Mouse (Mus musculus): ENCODE results near the gene Nsd1. TPM values are rescaled to one million over a fixed set of nuclear protein-coding genes. Genes with fewer than 3 reads are reported as not detected.

Gene Nsd1
- polyA plus RNA-seq, 1 experiment from 2014 or later = 57.3 TPM

DNA sequence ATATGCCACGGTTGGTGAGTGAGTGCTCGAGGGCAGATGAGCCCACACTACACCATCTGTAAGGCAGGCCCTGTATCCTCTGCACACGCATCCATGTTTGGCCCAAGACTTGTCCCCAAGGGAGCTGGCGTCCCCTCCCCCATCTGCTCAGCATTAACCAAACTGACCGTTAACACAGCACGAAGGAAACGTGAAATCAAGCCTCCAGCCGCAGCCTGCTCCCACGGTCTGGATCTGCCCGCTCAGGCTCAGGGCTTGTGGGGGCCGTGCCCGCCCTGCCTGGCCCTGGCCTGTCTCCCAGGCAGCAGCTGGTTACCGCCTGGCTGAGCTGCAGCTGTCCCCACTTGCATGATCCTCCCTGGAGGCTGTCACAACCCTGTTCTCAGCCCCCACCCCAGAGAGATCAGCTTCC lies 40.6 kb upstream of the Nsd1 start:
- Histone ChIP-seq H3K4me2 (ENCODE audit: low read length) (no peak overlapping the region), H3K4me3 (ENCODE audit: control insufficient read depth in 1 of 2, insufficient read depth in 1 of 2, low read depth in 1 of 2, low read length in 2 of 2) (no peak overlapping the region), H3K9ac (ENCODE audit: low read length) (no peak overlapping the region), H3K27me3 (ENCODE audit: control insufficient read depth, insufficient read depth, low read length) (no peaks in the 10 kb centered on the region), H3K9me3 (ENCODE audit: control insufficient read depth, low read length) (0 out of 2 replicates have a peak, but pooled peaks cover 3% of the 10 kb centered on the region), H3K4me1 (ENCODE audit: control insufficient read depth in 2 of 2, insufficient read depth in 2 of 2, low read length in 2 of 2) (peaks cover 8 to 12% of the 10 kb centered on the region in 2 experiments; a peak in 3 of 4 replicates), H3K27ac (replicated peaks in 1 of 2; ENCODE audit: control insufficient read depth in 1 of 2, insufficient read depth in 1 of 2, low read depth in 2 of 2, low read length in 2 of 2) (no peak overlapping the region), H3K36me3 (ENCODE audit: control insufficient read depth, insufficient read depth, low read length) (no peaks in the 10 kb centered on the region)
- 78% methylated on average over 13 of the region's 13 CpGs for WGBS
- peak; percentile 32; the same call in 1 of the 2 replicates for ATAC-seq (ENCODE audit: insufficient number of reproducible peaks, insufficient read depth, low FRiP score, low read depth)

GRCm38 (mm10) chr13:55171517-55172335 lies 37.9 kb upstream of the Nsd1 start:
- H3K27me3 ChIP-seq (ENCODE audit: control insufficient read depth, insufficient read depth, low read length) = no peaks in the 10 kb centered on the region
- ATAC-seq (ENCODE audit: insufficient number of reproducible peaks, insufficient read depth, low FRiP score, low read depth) = peak; percentile 11; the same call in 1 of the 2 replicates
- H3K4me1 ChIP-seq (ENCODE audit: control insufficient read depth in 2 of 2, insufficient read depth in 2 of 2, low read length in 2 of 2) = peaks cover 8 to 12% of the 10 kb centered on the region in 2 experiments; a peak in 3 of 4 replicates
- H3K4me2 ChIP-seq (ENCODE audit: low read length) = peak overlapping the region; percentile 56
- 0 out of 2 replicates have a peak, but pooled peaks cover 3% of the 10 kb centered on the region for H3K9me3 ChIP-seq (ENCODE audit: control insufficient read depth, low read length)
- no peaks in the 10 kb centered on the region for H3K36me3 ChIP-seq (ENCODE audit: control insufficient read depth, insufficient read depth, low read length)
- H3K27ac ChIP-seq (replicated peaks in 1 of 2; ENCODE audit: control insufficient read depth in 1 of 2, insufficient read depth in 1 of 2, low read depth in 2 of 2, low read length in 2 of 2) = peak overlapping the region; percentile 3 to 4; a peak in 2 of 4 replicates
- H3K4me3 ChIP-seq (ENCODE audit: control insufficient read depth in 1 of 2, insufficient read depth in 1 of 2, low read depth in 1 of 2, low read length in 2 of 2) = peak overlapping the region; percentile 4 to 9; a peak in 3 of 4 replicates
- WGBS = 14% methylated on average over 26 of the region's 26 CpGs
- H3K9ac ChIP-seq (ENCODE audit: low read length) = 0 out of 2 replicates have a peak overlapping the region, but pooled peaks have one; percentile 12

DNA sequence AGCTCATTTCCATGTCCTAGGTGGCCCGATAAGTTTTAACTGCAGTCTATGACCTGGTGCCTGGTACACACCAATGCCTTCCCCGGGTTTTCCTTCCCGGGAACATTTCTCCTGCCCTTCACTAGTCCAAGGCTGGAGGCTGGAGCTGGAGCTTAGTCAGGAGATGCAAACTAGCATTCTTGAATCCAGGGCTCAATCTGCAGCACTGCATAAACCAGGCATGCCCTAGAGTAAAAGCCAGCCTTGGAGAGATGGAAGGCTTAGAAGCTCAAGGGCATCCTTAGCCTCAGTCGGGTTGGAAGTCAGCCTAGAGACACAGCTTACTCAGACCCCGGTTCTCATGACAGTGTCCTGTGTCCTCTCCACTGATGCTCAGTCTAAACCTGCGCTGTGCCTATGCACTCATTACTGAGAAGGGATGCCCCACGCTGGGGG lies 37.2 kb upstream of the Nsd1 start:
- H3K9ac ChIP-seq (ENCODE audit: low read length) = no peak overlapping the region
- no peak for ATAC-seq (ENCODE audit: insufficient number of reproducible peaks, insufficient read depth, low FRiP score, low read depth)
- no peaks in the 10 kb centered on the region for H3K27me3 ChIP-seq (ENCODE audit: control insufficient read depth, insufficient read depth, low read length)
- no peak overlapping the region for H3K4me3 ChIP-seq (ENCODE audit: control insufficient read depth in 1 of 2, insufficient read depth in 1 of 2, low read depth in 1 of 2, low read length in 2 of 2)
- peak overlapping the region; percentile 56 for H3K4me2 ChIP-seq (ENCODE audit: low read length)
- no peak overlapping the region for H3K27ac ChIP-seq (replicated peaks in 1 of 2; ENCODE audit: control insufficient read depth in 1 of 2, insufficient read depth in 1 of 2, low read depth in 2 of 2, low read length in 2 of 2)
- 0 out of 2 replicates have a peak, but pooled peaks cover 3% of the 10 kb centered on the region for H3K9me3 ChIP-seq (ENCODE audit: control insufficient read depth, low read length)
- 39% methylated on average over 7 of the region's 7 CpGs for WGBS
- H3K4me1 ChIP-seq (ENCODE audit: control insufficient read depth in 2 of 2, insufficient read depth in 2 of 2, low read length in 2 of 2) = peaks cover 8 to 12% of the 10 kb centered on the region in 2 experiments; a peak in 3 of 4 replicates
- H3K36me3 ChIP-seq (ENCODE audit: control insufficient read depth, insufficient read depth, low read length) = no peaks in the 10 kb centered on the region

DNA sequence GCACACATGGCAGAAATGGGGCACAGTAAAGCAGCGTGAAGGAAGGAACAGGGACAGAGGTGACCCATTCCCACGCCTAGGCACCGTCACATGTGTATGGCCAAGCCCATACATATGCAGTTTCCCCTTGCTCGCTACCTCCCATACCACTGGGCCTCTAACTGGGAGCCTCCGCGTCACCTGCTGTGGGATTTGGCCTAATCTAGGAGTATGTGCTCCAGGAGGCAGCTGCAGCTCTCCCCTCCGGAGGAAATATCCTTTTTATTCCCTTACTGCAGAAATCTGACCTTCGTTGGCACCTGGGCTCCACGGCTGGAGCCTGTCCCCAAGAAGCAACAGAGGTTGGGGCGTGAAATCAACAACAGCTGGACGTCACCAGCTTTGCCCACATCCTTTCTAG lies 35.2 kb upstream of the Nsd1 start:
- no peak overlapping the region for H3K27ac ChIP-seq (replicated peaks in 1 of 2; ENCODE audit: control insufficient read depth in 1 of 2, insufficient read depth in 1 of 2, low read depth in 2 of 2, low read length in 2 of 2)
- H3K4me3 ChIP-seq (ENCODE audit: control insufficient read depth in 1 of 2, insufficient read depth in 1 of 2, low read depth in 1 of 2, low read length in 2 of 2) = no peak overlapping the region
- 0 out of 2 replicates have a peak, but pooled peaks cover 3% of the 10 kb centered on the region for H3K9me3 ChIP-seq (ENCODE audit: control insufficient read depth, low read length)
- peaks cover 8 to 12% of the 10 kb centered on the region in 2 experiments; a peak in 3 of 4 replicates for H3K4me1 ChIP-seq (ENCODE audit: control insufficient read depth in 2 of 2, insufficient read depth in 2 of 2, low read length in 2 of 2)
- H3K9ac ChIP-seq (ENCODE audit: low read length) = no peak overlapping the region
- no peak overlapping the region for H3K4me2 ChIP-seq (ENCODE audit: low read length)
- no peaks in the 10 kb centered on the region for H3K36me3 ChIP-seq (ENCODE audit: control insufficient read depth, insufficient read depth, low read length)
- ATAC-seq (ENCODE audit: insufficient number of reproducible peaks, insufficient read depth, low FRiP score, low read depth) = no peak
- H3K27me3 ChIP-seq (ENCODE audit: control insufficient read depth, insufficient read depth, low read length) = no peaks in the 10 kb centered on the region
- 82% methylated on average over 11 of the region's 11 CpGs for WGBS

DNA sequence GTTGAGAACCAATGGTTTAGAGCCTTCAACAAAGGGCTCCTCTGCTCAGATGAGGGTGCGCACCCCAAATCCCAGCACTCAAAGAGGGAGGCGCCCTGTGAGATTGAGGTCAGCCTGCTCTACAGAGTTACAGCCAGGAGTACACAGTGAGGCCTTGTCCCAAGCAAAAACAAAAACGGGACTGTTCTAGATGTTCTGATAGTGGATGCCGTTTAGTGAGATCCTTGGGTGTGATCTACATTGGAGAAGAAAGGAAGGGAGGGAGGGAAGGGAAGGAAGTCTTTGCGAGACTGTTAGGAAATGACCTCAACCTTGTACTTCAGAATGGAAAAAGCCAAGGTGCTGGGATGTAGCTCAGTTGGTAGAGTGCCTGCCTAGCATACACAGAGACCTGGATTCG lies 33.3 kb upstream of the Nsd1 start:
- Histone ChIP-seq H3K36me3 (ENCODE audit: control insufficient read depth, insufficient read depth, low read length) (no peaks in the 10 kb centered on the region), H3K27me3 (ENCODE audit: control insufficient read depth, insufficient read depth, low read length) (no peaks in the 10 kb centered on the region), H3K4me3 (ENCODE audit: control insufficient read depth in 1 of 2, insufficient read depth in 1 of 2, low read depth in 1 of 2, low read length in 2 of 2) (no peak overlapping the region), H3K9me3 (ENCODE audit: control insufficient read depth, low read length) (no peaks in the 10 kb centered on the region), H3K4me1 (ENCODE audit: control insufficient read depth in 2 of 2, insufficient read depth in 2 of 2, low read length in 2 of 2) (peaks cover 8 to 10% of the 10 kb centered on the region in 2 experiments; a peak in 3 of 4 replicates), H3K4me2 (ENCODE audit: low read length) (no peak overlapping the region), H3K9ac (ENCODE audit: low read length) (no peak overlapping the region), H3K27ac (replicated peaks in 1 of 2; ENCODE audit: control insufficient read depth in 1 of 2, insufficient read depth in 1 of 2, low read depth in 2 of 2, low read length in 2 of 2) (no peak overlapping the region)
- no peak for ATAC-seq (ENCODE audit: insufficient number of reproducible peaks, insufficient read depth, low FRiP score, low read depth)
- 73% methylated on average over 6 of the region's 6 CpGs for WGBS

GRCm38 (mm10) chr13:55177903-55178496 lies 31.6 kb upstream of the Nsd1 start:
- Histone ChIP-seq H3K27ac (replicated peaks in 1 of 2; ENCODE audit: control insufficient read depth in 1 of 2, insufficient read depth in 1 of 2, low read depth in 2 of 2, low read length in 2 of 2) (no peak overlapping the region), H3K9ac (ENCODE audit: low read length) (no peak overlapping the region), H3K9me3 (ENCODE audit: control insufficient read depth, low read length) (no peaks in the 10 kb centered on the region), H3K27me3 (ENCODE audit: control insufficient read depth, insufficient read depth, low read length) (no peaks in the 10 kb centered on the region), H3K36me3 (ENCODE audit: control insufficient read depth, insufficient read depth, low read length) (no peaks in the 10 kb centered on the region), H3K4me2 (ENCODE audit: low read length) (no peak overlapping the region), H3K4me1 (ENCODE audit: control insufficient read depth in 2 of 2, insufficient read depth in 2 of 2, low read length in 2 of 2) (peaks cover 0 to 5% of the 10 kb centered on the region in 2 experiments; a peak in 1 of 4 replicates), H3K4me3 (ENCODE audit: control insufficient read depth in 1 of 2, insufficient read depth in 1 of 2, low read depth in 1 of 2, low read length in 2 of 2) (no peak overlapping the region)
- ATAC-seq (ENCODE audit: insufficient number of reproducible peaks, insufficient read depth, low FRiP score, low read depth) = no peak
- 64% methylated on average over 4 of the region's 4 CpGs for WGBS

GRCm38 (mm10) chr13:55178556-55178955 lies 31.0 kb upstream of the Nsd1 start:
- whole genome bisulfite sequencing = 29% methylated on average over 2 of the region's 2 CpGs
- ATAC-seq (ENCODE audit: insufficient number of reproducible peaks, insufficient read depth, low FRiP score, low read depth) = no peak
- no peaks in the 10 kb centered on the region for H3K9me3 ChIP-seq (ENCODE audit: control insufficient read depth, low read length)
- H3K4me2 ChIP-seq (ENCODE audit: low read length) = no peak overlapping the region
- H3K4me1 ChIP-seq (ENCODE audit: control insufficient read depth in 2 of 2, insufficient read depth in 2 of 2, low read length in 2 of 2) = peaks cover 0 to 5% of the 10 kb centered on the region in 2 experiments; a peak in 1 of 4 replicates
- H3K27ac ChIP-seq (replicated peaks in 1 of 2; ENCODE audit: control insufficient read depth in 1 of 2, insufficient read depth in 1 of 2, low read depth in 2 of 2, low read length in 2 of 2) = no peak overlapping the region
- no peaks in the 10 kb centered on the region for H3K36me3 ChIP-seq (ENCODE audit: control insufficient read depth, insufficient read depth, low read length)
- H3K4me3 ChIP-seq (ENCODE audit: control insufficient read depth in 1 of 2, insufficient read depth in 1 of 2, low read depth in 1 of 2, low read length in 2 of 2) = no peak overlapping the region
- H3K9ac ChIP-seq (ENCODE audit: low read length) = no peak overlapping the region
- no peaks in the 10 kb centered on the region for H3K27me3 ChIP-seq (ENCODE audit: control insufficient read depth, insufficient read depth, low read length)
